Mouse (Mus musculus): ENCODE measurements around the gene Dmrt3. TPM values are rescaled to one million over a fixed set of nuclear protein-coding genes. Genes with fewer than 3 reads are reported as not detected.

Dmrt3 gene
- polyA plus RNA-seq, 1 experiment from 2014 or later = 6.7 TPM

DNA sequence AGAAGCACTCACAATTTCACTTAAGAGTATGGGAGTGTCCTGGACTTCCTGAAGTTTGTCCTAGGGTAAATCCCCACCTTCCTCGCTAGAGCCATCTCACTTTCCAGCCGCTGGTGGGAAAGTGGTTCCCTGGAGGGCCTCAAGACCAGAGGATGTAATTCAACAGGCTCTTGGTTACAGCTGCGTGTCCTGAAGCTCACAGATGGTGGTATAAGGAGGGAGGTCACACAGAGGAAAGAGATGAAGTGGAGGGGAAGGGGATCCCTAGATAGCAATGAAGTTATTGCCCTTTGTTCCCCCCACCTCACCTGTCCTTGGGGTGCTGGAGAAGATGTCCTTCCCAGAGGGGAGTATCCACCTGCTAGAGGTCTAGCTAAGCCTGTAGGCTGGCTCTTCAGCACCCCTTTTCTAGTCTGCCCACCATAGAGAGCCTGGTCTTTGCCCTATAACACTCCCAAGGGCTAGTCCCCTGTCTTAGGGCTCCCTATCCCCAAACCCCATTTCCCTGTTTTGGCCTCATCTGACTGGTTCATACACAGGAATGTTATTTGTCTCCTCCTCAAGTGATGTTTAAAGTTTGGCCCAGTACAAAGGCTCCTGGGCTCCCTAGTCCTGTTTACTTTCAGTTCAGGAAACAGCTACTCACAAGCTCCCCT is 59.6 kb downstream of the Dmrt3 start:
- 3% methylated on average over 3 of the region's 3 CpGs for WGBS
- H3K4me2 ChIP-seq = no peak overlapping the region
- no peaks in the 10 kb centered on the region for H3K9me3 ChIP-seq (replicated peaks)
- no peak overlapping the region for H3K9ac ChIP-seq
- peaks cover 98% of the 10 kb centered on the region for H3K27me3 ChIP-seq
- H3K4me1 ChIP-seq = peaks cover 24% of the 10 kb centered on the region
- H3K4me3 ChIP-seq = no peak overlapping the region
- H3K36me3 ChIP-seq (ENCODE audit: poor library complexity, severe bottlenecking) = no peaks in the 10 kb centered on the region
- no peak overlapping the region for H3K27ac ChIP-seq
- ATAC-seq = no peak

GRCm38 (mm10) chr19:25670571-25671285 is 60.6 kb downstream of the Dmrt3 start:
- Histone ChIP-seq H3K36me3 (ENCODE audit: poor library complexity, severe bottlenecking) (no peaks in the 10 kb centered on the region), H3K27ac (no peak overlapping the region), H3K4me2 (no peak overlapping the region), H3K4me1 (peaks cover 24% of the 10 kb centered on the region), H3K9ac (no peak overlapping the region), H3K9me3 (replicated peaks) (no peaks in the 10 kb centered on the region), H3K27me3 (peaks cover 98% of the 10 kb centered on the region), H3K4me3 (no peak overlapping the region)
- under 1% methylated on average over 17 of the region's 17 CpGs for WGBS
- no peak for ATAC-seq

- no peak for ATAC-seq
- Histone ChIP-seq H3K4me3 (peak overlapping the region; percentile 44), H3K27me3 (peaks cover 98% of the 10 kb centered on the region), H3K27ac (no peak overlapping the region), H3K4me2 (peak overlapping the region; percentile 81), H3K4me1 (peaks cover 24% of the 10 kb centered on the region), H3K36me3 (ENCODE audit: poor library complexity, severe bottlenecking) (no peaks in the 10 kb centered on the region), H3K9ac (no peak overlapping the region), H3K9me3 (replicated peaks) (no peaks in the 10 kb centered on the region)
- under 1% methylated on average over 14 of the region's 14 CpGs for WGBS
Observed at GRCm38 (mm10) chr19:25671681-25672080, 61.6 kb downstream of the Dmrt3 start.

DNA sequence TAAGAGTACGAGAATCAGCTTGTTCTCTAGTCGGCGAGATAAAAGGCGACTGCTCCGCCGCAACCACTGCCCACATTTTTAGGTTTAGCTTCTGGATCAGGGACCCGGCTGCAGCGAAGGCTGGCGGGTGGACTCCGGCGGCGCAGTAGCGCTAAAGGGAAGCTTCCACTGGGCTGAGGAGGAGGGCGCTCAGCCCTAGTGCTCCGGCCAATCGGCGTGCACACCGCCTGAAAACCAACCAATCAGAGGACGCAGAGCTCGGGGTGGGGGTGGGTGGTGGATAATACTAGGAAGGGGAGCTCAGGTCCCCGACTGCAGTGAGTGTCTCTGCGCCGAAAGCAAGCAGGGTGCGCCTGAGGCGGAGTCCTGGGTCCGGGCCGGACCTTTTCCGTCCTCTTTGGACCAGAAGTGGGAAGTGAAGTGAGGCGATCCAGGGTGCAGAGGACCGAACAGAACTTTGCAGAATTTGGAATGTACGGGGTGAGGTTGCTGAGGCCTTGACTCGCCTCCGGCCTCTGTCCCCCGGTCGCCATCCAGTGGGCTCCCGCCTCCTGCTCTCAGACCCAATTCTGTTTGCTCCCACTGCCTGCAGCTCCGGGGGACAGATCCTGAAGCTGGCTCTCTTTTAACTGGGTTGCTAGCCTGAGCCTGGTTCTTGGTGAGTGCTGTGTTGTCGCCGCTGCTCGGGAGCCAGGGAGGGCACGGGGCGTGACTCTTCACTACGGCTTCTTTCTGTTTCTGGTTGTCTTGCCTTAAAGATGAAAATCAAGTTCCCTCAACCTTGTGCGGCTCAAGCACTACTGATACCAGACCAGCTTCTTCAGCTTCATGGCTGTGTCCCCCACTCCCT is 62.2 kb downstream of the Dmrt3 start, which contains the start of gene Dmrt2:
TSS of gene Dmrt2 (plus strand) at position 311 of the 850 bp plus-strand sequence.
- H3K27me3 ChIP-seq = peaks cover 97% of the 10 kb centered on the region
- WGBS = under 1% methylated on average over 44 of the region's 44 CpGs
- peak; percentile 99 for ATAC-seq
- peak within 1 kb of the TSS; percentile 81 for H3K4me2 ChIP-seq
- peak within 1 kb of the TSS; percentile 43 for H3K9ac ChIP-seq
- H3K36me3 ChIP-seq (ENCODE audit: poor library complexity, severe bottlenecking) = no peaks in the 10 kb centered on the region
- no peak within 1 kb of the TSS for H3K27ac ChIP-seq
- H3K4me1 ChIP-seq = peaks cover 24% of the 10 kb centered on the region
- peak within 1 kb of the TSS; percentile 44 for H3K4me3 ChIP-seq
- no peaks in the 10 kb centered on the region for H3K9me3 ChIP-seq (replicated peaks)

Other genes with a start within 250 kb of the Dmrt3 start
- 0.50 and 0.61 TPM in 2 replicates for gene Dmrt1, start 104.7 kb upstream of the Dmrt3 start, polyA plus RNA-seq (2015; fragmentation: Nextera tagmentation; extraction: Ambion mirVana)
- gene Dmrt2, start 62.1 kb downstream of the Dmrt3 start, polyA plus RNA-seq (2015; fragmentation: Nextera tagmentation; extraction: Ambion mirVana) = 0.26 and 0.43 TPM in 2 replicates

Measured in forebrain, embryonic 13.5 days (tissue).